21 mouse cellular contexts compared by ENCODE assay signal in the genomic region with DNA sequence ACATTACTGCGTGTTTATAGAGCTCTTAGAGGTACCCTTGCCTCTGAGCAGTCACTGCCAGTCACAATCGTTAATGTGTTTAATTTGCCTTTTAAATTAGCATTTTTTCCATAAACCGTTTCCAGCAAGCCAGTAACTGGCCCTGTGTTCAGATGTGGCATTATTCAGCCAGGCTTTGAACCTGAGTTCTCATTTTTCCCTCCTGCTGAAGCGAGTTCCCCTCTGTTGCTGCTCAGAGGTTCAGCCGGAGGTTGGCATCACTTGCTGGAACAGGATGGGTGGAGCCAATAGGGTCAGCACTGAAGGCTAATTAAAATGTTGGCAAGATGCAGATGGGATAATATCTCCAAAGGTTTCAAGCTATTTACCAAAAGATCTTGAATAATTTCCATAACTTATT. TPM values are rescaled to one million over a fixed set of nuclear protein-coding genes. Genes with fewer than 3 reads are reported as not detected.
DNase-seq lines count a peak whose midpoint lies in the region; ATAC-seq and TF ChIP-seq lines count a peak whose summit lies in the region.
"Had no signal": no experiment of that assay in that cellular context is flagged by ENCODE, and none has a peak within 500 bp of the region (broad histone marks: within the 10 kb centered on the region; RNA-seq: fewer than 3 reads in every experiment).

No protein-coding gene starts in this region.

- H3K36me3 ChIP-seq in kidney, embryonic 14.5 days (ENCODE audit: control insufficient read depth, insufficient read depth, low read length): no peaks in the 10 kb centered on the region
- H3K36me3 ChIP-seq: heart, embryonic 12.5 days; midbrain, embryonic 12.5 days; neural tube, embryonic 15.5 days had no signal

- peak; percentile 42 to 50 for DNase-seq in cerebellum, postnatal 10 days
- no peak for DNase-seq in cerebellum, postnatal 4 days (ENCODE audit: low spot score in 2 of 2)
- peak; percentile 48 for DNase-seq in kidney, adult 11 months
- peak; percentile 70 for DNase-seq in brain, embryonic 14.5 days (ENCODE audit: low read depth)
- peak; percentile 10 to 37 for DNase-seq in kidney, postnatal 36 days
- DNase-seq in layer of hippocampus, adult 8-10 months (ENCODE audit: low spot score in 2 of 2): no peak
- DNase-seq: adrenal gland, postnatal 10 days; cerebellum, adult 2 months; cerebellum, postnatal 36 days; heart, adult 11 months; heart, postnatal 10 days; layer of hippocampus, postnatal 36 days; lung, embryonic 14.5 days; thymus, adult 18-20 months; thymus, postnatal 36 days had no signal

- no peak for TF ChIP-seq POLR2A in brain, embryonic 14.5 days (IDR thresholded peaks at IDR 0.05; ENCODE audit: borderline replicate concordance, extremely low read depth, insufficient read depth, insufficient read length, poor library complexity, severe bottlenecking)

- no peak overlapping the region for H3K27ac ChIP-seq in kidney, embryonic 14.5 days (ENCODE audit: low read depth, low read length)
- H3K27ac ChIP-seq: liver, embryonic 14.5 days; midbrain, embryonic 12.5 days; neural tube, embryonic 15.5 days had no signal

- ATAC-seq in kidney, embryonic 14.5 days (ENCODE audit: low FRiP score, low TSS enrichment): no peak

- no peak overlapping the region for H3K4me3 ChIP-seq in kidney, embryonic 14.5 days (ENCODE audit: low read length)
- H3K4me3 ChIP-seq: heart, embryonic 12.5 days; layer of hippocampus, adult 2 months; midbrain, embryonic 12.5 days; neural tube, embryonic 15.5 days had no signal

- WGBS in kidney, embryonic 14.5 days: 65% methylated on average over 5 of the region's 5 CpGs

- no peak for TF ChIP-seq CTCF in brain, embryonic 14.5 days (IDR thresholded peaks at IDR 0.05; ENCODE audit: borderline replicate concordance, extremely low read depth, insufficient read depth, insufficient read length)

- H3K9ac ChIP-seq in kidney, embryonic 14.5 days (ENCODE audit: low read depth, low read length): no peak overlapping the region
- H3K9ac ChIP-seq: heart, embryonic 12.5 days; liver, embryonic 14.5 days; lung, embryonic 14.5 days; midbrain, embryonic 12.5 days; neural tube, embryonic 15.5 days had no signal

- H3K9me3 ChIP-seq in kidney, embryonic 14.5 days (ENCODE audit: control insufficient read depth, low read length): no peaks in the 10 kb centered on the region
- H3K9me3 ChIP-seq: heart, embryonic 12.5 days; midbrain, embryonic 12.5 days; neural tube, embryonic 15.5 days had no signal

- H3K27me3 ChIP-seq in kidney, embryonic 14.5 days (ENCODE audit: control insufficient read depth, insufficient read depth, low read length): no peaks in the 10 kb centered on the region
- H3K27me3 ChIP-seq: heart, embryonic 12.5 days; midbrain, embryonic 12.5 days; neural tube, embryonic 15.5 days had no signal

- H3K4me2 ChIP-seq in kidney, embryonic 14.5 days (replicated peaks; ENCODE audit: low read depth, low read length): no peak overlapping the region
- H3K4me2 ChIP-seq: heart, embryonic 12.5 days; lung, embryonic 14.5 days; midbrain, embryonic 12.5 days; neural tube, embryonic 15.5 days had no signal

- 0 out of 2 replicates have a peak, but pooled peaks cover 2% of the 10 kb centered on the region for H3K4me1 ChIP-seq in kidney, embryonic 14.5 days (ENCODE audit: control insufficient read depth, insufficient read depth, low read length)
- H3K4me1 ChIP-seq: heart, embryonic 12.5 days had no signal

RNA-seq across cellular contexts. Expression of a gene that starts 28.7 kb away (rescaled TPM):
- polyA plus RNA-seq in kidney, embryonic 14.5 days (2014; fragmentation: Nextera tagmentation; extraction: Ambion mirVana): 2.3 and 3.6 TPM in 2 replicates
- 13.0 and 16.4 TPM in 2 replicates for polyA plus RNA-seq in brain, embryonic 14.5 days (2012; rRNA removed)
- 10 to 100 TPM; 12.7 to 19.7 (median 15.4) TPM for total RNA-seq in layer of hippocampus, adult 8-10 months (2022)

Comparison
In these comparisons a context has a peak if more than half of its experiments do, and no peak if none do; other contexts are left out.
1. DNase-seq: peak in cerebellum, postnatal 10 days (2 of 2), kidney, adult 11 months (single experiment), brain, embryonic 14.5 days (single experiment) and kidney, postnatal 36 days (2 of 2); none in cerebellum, postnatal 4 days (0 of 2) and layer of hippocampus, adult 8-10 months (0 of 2).